Mouse (Mus musculus): ENCODE measurements around the gene Kcnh6.
A peak's percentile ranks its signal among the peaks of the same experiment; 100 is the strongest.

Gene Kcnh6

DNA sequence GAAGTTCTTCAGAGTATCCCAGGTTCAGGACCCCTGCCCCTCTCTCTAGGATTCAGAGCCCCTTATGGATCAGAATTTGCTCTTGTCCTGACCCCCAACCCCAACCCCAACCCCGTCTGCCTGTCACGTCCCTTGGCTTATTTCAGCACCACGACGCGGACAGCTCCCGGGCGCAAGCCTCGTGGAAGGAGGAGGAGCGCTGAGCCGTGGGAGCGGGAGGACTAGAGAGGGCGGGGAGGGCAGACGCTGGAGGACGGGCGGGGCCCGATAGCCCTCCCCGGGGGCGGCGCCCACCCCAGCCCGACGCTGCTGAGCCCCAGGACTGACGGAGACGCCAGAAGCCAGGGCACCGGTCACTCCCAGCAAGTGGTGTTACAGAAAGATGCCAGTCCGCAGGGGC lies at the start of gene Kcnh6:
Gene Kcnh6, plus strand, starts transcription at position 304 of the 400 bp plus-strand sequence.
- peak; percentile 71 for DNase-seq (ENCODE audit: low read depth)

- no peak for DNase-seq (ENCODE audit: low read depth)
These were observed 49.4 kb upstream of the Kcnh6 start for GRCm38 (mm10) chr11:105958566-105958965.

DNA sequence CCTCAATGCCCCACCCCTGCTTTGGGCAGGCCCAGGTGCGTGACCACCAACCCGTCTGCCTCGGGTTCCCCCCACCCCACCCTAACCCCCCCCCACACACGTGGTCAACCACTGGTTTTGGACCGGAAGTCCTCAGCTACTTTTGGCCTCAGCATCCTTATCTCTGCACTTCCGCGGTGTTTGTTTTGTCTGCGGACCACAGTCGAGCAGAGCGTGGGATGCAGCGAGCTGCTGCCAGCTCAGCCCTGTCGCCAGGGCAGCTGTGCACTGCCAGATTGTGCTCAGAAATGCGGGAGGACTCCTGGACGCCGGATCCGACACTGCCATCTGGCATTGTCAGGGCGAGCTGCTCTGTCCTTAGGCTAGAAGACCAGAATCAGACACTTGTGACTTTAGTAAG lies 48.6 kb upstream of the Kcnh6 start:
- no peak for DNase-seq (ENCODE audit: low read depth)

GRCm38 (mm10) chr11:105964691-105965090 lies 43.2 kb upstream of the Kcnh6 start:
- DNase-seq (ENCODE audit: low read depth) = no peak

DNA sequence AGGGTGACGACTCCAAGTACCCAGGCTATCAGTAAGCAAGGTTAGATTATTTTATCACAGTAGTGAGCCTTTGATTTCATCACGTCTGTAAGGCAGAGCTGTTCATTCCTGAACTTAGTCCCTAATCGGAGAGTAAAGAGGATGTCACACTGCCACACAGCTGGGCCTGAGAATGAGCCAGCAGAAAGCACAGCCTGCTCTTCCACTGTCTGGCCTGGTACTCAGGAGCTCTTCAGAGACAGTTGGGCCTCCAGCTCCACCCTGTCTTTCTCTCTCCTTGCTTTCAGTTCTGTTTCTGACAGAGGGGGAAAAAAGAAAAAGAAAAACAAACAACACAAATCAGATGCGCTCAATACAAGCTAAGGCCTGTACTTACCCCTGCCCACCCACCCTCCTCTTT lies 41.6 kb upstream of the Kcnh6 start:
- DNase-seq (ENCODE audit: low read depth) = no peak

GRCm38 (mm10) chr11:105967741-105968574 lies 40.0 kb upstream of the Kcnh6 start, which contains the start of gene Ace:
Gene Ace, plus strand, starts transcription at chr11:105967945.
- no peak for DNase-seq (ENCODE audit: low read depth)

DNA sequence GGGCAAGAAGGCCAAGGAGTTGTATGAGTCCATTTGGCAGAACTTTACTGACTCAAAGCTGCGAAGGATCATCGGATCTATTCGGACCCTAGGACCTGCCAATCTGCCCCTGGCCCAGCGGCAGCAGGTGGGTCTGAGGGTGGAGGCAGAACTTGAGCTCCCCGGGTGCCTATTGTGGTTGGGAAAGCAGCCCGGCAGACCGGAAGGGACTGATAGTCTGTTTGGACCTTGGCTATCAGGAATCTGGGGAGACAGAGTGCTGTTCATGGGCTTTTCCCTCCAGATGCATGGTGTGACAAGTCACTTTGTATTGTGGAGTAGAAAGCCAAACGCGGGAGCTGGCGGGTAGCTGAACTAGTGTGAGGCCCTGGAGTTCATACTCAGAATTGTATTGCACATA lies 39.0 kb upstream of the Kcnh6 start:
- no peak for DNase-seq (ENCODE audit: low read depth)

DNA sequence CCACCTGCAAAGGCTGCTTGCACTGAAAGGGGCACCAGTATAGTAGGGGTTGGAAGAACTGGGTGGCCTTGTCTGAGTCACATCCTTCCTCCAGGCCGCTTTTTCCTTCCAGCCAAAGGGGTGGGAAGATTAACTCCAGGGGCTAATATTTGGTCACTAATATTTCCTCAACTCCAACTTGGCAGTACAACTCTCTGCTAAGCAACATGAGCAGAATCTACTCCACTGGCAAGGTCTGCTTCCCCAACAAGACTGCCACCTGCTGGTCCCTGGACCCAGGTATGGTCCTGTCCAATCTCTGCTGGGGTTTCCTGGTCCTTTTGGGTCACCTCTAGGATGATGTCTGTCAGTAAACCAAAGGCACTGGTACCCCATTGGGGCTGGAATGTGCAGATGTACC lies 38.4 kb upstream of the Kcnh6 start:
- no peak for DNase-seq (ENCODE audit: low read depth)

GRCm38 (mm10) chr11:105974593-105974992 lies 33.3 kb upstream of the Kcnh6 start:
- DNase-seq (ENCODE audit: low read depth) = no peak

- DNase-seq (ENCODE audit: low read depth) = no peak
These were observed 32.9 kb upstream of the Kcnh6 start for GRCm38 (mm10) chr11:105975050-105975449.

DNA sequence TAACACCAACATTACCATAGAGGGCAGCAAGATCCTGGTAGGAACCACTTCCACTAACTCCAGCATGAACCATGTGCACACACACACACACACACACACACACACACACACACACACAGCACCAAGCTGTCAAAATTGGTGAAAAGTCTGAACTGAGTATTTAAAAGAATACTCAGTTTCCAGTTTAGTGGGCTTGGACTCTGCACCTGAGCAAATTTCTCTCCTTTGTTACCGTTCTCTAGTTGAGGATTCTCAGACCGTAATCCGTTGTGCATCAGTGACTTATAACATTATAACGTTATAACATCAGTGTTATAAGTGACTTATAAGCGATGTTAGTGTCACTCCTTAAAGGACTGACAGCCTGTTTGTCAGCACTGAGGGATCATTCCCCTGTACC lies 32.3 kb upstream of the Kcnh6 start:
- no peak for DNase-seq (ENCODE audit: low read depth)

DNA sequence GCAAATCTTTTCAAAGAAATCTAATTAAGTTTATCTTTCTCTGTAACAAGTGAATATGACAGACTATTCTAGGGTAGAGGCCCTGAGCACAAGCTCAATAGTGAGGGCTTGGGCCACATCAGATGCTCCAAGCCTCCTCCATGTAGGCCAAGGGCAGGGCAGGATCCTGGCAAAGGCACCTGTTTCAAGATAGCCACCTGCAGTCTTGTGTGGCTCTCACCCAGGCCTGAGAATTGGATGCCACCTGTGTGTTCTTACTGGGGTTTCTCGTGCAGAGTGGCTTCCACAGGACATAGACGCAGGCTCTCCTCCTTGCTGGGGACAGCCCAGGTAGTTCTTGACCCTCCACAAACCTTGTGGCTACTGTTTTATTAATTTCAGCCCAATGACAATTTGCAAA lies 29.7 kb upstream of the Kcnh6 start:
- no peak for DNase-seq (ENCODE audit: low read depth)

DNA sequence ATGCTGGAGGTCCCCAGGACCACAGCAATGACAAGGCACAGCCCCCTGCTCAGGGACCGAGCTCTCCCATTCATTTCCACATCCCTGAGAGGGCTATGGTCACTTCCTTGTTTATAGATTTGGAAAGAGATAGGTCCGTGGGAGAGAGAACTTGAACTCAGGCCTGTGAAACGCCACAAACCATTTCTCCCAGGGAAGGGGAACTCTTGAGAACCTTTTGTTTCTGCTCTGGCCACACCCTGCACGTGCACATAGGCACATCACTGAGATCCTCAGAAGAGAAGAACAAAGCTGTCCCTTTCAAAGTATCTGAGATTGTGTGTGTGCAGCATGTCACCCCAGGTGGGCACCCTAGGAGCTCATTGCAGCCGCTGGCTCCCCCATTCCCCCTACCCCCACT lies 29.3 kb upstream of the Kcnh6 start:
- DNase-seq (ENCODE audit: low read depth) = no peak

DNA sequence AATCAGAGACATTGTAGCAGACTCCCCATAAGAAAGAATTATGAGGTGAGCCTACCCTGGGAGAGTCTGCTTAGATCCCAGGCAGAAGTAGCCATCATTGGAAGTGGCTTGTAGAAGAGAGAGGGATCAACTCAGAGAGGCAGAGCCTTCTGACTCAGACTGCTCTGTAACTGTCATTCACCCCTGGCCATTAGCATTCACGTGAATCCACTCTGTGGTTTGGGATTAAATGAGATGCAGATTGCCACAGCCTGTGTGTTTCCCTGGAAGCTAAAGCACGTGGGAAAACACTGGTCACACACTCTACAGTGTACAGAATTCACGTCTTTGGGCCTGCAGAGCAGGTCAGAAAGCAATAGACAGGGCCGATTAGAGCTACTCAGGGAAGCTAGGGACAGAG lies 23.5 kb upstream of the Kcnh6 start:
- DNase-seq (ENCODE audit: low read depth) = no peak

- no peak for DNase-seq (ENCODE audit: low read depth)
These were observed 20.5 kb upstream of the Kcnh6 start for GRCm38 (mm10) chr11:105987446-105987845.

GRCm38 (mm10) chr11:105989446-105989845 lies 18.5 kb upstream of the Kcnh6 start:
- no peak for DNase-seq (ENCODE audit: low read depth)

- no peak for DNase-seq (ENCODE audit: low read depth)
These were observed 17.7 kb upstream of the Kcnh6 start for GRCm38 (mm10) chr11:105990231-105990630.

GRCm38 (mm10) chr11:105994375-105994774 lies 13.5 kb upstream of the Kcnh6 start, which contains the start of gene Ace3:
Gene Ace3, plus strand, starts transcription at chr11:105994675.
- no peak for DNase-seq (ENCODE audit: low read depth)

DNA sequence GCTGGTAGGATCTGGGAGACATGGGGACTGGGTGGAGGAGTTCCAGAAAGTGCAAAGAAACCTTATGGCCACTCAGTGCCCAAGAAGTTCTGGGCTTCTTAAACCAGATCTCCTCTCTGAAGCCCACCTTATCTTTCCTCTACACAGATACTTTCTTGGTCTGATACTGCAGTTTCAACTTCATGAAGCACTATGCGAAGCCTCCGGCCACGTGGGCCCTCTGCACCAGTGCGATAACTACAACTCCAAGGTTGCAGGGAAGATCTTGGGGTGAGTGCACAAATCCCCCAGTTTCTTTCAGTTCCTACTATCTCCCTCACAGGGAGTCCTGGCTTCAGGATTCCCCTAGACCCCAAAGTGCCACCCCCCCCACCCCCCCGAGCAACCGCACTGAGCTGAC lies 7.9 kb upstream of the Kcnh6 start:
- no peak for DNase-seq (ENCODE audit: low read depth)

DNA sequence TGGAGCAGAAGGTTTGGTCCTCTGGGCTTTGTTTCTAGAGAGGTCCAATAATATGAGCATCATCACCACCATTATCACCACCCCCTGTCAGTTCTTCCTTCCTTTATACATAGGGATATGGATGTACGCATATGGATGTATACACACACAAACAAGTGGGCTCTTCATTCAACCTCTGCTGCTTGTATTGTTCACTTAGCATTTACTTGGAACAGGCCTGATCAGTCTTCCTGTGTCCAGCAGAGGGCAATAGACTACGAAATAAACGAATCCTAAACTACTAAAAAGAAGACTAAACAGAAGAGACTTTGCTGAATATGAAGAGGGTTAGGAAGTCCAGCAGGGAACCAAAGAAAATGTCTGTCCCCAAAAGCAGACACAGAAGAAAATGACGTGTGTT lies 6.2 kb upstream of the Kcnh6 start:
- peak; percentile 19 for DNase-seq (ENCODE audit: low read depth)

- no peak for DNase-seq (ENCODE audit: low read depth)
These were observed 3.3 kb upstream of the Kcnh6 start for GRCm38 (mm10) chr11:106004576-106004975.

DNA sequence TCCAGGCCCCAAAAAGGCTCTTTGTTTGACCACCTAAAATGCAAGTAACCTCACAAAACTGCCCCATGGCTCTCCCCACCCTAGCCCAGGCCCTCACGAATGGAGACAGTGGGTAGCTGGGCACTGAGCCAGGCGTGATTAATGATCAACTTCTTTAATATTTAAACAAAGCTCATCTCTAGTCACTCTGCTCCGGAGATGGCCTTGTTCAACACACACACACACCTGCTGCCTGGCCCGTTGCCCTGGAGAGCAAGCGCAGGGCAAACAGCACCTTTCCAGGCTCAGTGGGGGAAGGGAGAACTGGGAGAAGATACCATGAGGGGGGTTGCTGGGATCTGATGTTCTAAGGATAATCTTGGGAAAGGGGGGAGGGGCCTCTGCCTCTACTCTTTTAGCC lies 2.0 kb upstream of the Kcnh6 start:
- no peak for DNase-seq (ENCODE audit: low read depth)

DNA sequence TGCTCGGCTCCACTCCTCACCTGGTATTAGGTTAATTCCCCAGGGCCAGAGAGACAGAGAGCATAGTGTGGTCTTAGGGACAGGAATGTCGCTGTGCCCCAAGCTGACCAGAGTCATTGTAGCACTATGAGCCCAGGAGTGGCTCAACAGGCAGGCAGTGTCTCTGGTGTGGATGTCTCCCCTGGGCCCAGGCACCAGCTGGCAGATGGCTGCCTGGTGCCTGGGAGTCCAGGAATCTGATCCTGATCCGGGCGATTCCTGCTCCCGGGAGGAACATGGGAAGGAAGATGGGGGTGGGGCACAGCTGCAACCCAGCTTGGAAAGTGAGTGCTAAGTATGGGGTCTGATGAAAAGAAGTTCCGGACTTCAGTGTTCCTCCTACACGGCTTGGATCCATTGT lies 4.8 kb downstream of the Kcnh6 start:
- DNase-seq (ENCODE audit: low read depth) = no peak
